Mouse (Mus musculus) T-cell, adult 2 months (primary cell): ENCODE data around the gene Ggt5.
A peak's percentile ranks its signal among the peaks of the same experiment; 100 is the strongest.

Source experiments
- DNase-seq: peaks from one replicate; pipeline ENCODE4 v3.0.0; 2022; ENCODE audit warnings: low spot score

Ggt5 gene

DNA sequence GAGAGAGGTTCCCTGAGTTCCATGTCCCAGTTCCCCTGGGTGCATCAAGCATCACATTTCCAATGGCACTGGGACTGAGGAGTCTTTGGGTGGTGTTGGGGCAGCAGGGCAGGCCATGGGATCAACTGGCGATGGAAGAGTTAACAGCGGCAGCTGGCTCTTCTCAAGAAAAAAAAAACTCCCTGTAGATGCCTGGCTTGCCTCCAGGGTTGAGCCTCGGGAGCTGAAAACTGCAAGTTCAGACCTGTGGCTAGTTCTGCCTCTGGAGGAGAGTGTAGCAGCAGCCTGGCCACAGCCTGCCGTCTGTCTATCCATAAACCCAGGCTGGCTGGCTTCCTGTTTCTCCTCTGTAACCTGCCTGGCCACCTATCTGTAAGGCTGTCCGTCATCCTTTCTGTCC, at the start of gene Ggt5:
Ggt5 (plus strand) TSS at position 212 of the 400 bp plus-strand sequence.
- DNase-seq: peak; percentile 13

DNA sequence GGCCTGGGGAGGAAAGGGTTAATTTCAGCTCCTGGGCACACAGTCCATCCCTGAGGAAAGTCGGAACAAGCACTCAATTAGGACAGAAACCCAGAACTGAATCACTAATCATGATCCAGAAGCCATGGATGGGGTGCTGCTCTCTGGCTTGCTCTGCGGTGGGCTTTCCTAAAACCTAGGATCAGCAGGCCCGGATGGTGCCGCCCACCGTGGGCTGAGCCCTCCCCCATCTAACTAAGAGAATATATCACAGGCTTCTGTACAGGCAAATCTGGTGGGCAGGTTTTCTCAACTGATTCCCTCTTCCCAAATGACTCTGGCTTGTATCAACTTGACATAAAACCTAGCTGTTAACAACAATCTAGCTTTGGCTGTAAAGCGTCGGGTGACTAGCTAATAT, 41.2 kb upstream of the Ggt5 start:
- DNase-seq: no peak

DNA sequence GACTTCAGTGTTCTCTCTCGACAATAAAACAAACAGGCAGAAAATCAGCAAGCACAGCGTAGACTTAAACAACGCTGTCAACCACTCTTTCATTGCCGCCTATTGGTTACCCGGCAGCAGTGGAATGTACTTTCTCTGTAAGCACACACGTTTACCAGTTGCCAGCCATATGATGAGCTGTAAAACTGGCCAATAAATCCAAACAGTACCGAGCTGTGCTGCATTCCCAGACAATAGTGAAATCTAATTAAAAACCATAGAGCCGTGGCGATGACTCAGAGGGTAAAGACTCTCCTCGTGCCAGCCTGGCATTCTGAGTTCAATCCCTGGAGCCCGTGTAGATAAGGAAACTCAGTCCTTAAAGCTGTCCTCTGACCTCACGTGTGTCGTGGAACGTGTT, 40.7 kb upstream of the Ggt5 start:
- DNase-seq: no peak

DNA sequence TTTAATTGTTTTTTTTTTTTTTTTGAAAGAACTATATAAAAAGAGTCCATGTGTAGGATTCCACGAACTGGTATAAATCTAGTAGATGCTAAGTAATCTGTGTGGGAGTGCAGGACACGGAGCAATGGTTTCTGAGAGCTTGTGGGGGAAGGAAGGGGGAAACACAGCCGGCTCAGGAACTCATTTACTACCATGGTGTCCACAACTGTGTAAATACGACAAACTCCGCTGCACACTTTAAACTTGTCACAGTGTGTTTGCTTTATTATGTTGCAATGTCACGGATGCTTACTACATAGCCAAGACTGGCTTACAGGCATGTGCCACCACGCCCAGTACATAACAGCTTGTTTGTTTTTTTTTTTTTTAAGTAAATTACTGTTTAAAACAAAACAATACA, 39.3 kb upstream of the Ggt5 start:
- DNase-seq: no peak

- DNase-seq: no peak
Measured at GRCm38 (mm10) chr10:75551175-75551574, 38.0 kb upstream of the Ggt5 start.

GRCm38 (mm10) chr10:75552106-75552505, 37.0 kb upstream of the Ggt5 start:
- no peak for DNase-seq

DNA sequence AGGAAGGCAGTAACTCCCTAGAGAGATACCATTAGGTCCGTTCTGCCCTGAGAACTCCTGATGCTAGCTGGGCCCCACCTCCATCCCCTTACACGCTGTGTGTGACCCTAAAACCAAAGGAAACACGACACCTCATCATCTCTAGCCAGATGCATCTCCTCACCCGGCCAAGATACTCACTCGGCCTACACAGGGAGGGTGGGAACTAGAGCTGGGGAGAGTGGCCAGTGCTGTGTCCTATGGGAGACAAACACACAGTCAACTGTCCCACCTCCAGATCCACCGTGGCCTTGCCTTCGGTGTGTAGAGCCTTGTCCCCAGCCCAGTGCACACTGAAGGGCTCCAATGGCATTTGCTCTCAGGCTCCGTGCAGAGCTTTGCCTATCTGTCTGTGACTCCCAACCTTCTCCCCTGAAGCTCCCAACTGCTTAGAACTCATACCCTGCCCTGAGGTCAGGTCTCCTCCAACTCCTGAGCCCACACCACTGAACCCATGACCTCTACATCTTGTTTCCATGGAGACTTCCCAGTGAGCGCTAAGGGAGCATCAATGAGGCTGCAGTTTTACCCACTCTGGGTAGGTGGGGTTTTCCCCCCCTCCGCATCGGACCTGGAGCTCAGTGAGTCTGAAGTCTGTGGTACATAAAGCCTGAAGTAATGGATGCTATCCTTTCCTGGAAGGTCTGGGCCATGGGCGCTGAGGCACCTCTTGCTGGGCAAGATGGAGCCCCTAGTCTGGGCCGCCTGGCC, 36.3 kb upstream of the Ggt5 start:
- no peak for DNase-seq

GRCm38 (mm10) chr10:75554090-75554489, 35.0 kb upstream of the Ggt5 start:
- DNase-seq: no peak

DNA sequence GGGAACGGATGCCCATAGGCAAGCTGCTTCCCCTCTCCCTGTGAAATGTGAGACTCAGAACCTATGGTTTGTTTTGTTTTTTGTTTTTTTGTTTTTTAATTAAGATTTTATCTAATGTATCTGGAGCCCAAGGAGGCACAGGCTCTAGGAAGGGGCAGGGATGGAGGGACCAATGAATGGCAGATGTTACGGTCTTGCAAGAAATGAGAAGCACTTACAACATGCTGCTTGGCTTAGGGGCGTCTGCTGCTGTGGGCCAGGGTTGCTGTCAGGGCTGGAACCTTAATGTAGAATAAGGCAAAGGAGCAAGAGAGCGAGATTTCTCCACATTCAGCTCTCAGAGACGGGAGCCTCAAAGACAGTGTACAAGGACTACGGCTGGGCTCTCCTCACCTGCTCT, 33.6 kb upstream of the Ggt5 start:
- no peak for DNase-seq

DNA sequence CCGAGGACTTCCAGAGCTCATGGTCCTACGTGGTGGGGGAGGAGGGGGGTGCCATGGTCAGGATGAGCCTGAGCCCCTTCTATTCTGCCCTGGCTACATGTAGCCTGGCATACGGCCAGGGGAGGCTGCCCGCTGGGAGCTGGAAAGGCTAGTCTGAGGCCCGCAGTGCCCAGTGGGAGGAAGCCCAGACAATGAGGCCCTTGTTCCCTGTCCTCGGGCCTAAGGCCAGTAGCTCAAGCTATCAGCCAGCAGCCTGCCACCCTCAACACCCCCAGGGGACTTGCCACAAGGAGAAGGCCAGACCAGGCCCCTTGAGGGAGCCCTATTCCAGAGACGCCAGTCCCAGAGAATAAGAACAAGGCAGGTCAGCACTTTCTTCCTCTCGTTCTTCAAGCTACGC, 33.1 kb upstream of the Ggt5 start:
- no peak for DNase-seq

DNA sequence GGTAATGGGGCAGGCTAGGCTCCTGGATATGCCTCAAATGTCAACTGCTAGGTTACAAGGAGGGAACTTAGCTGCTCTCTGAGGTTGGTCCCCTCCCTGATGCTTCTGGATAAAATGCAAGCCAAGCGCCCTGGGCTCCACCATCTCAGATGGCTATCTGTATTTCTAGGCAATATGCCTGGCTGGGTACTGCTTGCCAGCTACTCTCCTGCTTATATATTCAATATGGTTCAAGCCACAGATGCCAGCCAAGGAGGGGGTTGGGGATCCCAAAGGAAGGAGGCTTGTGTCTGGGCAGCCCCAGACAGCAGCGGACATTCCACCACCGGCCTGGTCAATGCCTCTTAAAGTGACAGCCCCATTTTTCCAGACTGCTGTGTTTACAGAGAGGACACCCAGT, 30.6 kb upstream of the Ggt5 start:
- no peak for DNase-seq

DNA sequence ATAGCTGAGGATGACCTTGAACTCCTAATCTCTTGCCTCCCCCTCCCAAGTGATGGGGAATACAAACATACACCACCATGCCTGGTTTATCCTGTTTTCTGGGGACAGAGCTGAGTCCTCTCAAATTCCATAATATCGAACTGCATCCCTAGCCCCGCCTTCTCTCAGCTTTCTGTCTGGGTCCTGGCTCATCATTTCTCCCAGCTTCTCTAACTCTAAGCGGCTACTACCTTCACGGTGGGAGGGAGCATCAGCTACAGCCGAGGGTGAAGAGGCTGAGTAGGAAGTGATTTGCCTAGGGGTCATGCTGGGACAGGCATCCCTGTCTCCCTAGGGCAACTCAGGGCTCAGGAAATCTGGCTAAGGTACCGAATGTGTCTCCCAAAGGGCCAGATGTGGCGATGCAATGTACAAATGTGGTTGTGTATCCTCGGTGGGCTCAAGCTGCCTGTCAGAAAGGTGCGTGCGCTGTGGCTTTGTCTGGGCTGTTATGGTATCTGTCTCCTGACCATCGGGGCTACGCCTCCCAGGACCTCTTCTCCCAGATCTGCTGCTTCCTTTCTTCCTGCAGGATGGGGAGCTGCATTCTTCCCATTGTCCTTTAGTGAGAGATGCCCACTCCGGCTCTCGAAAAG, 30.0 kb upstream of the Ggt5 start:
- DNase-seq: no peak

GRCm38 (mm10) chr10:75559676-75560548, 29.2 kb upstream of the Ggt5 start, which contains the start of gene Lrrc75b:
Gene Lrrc75b (minus strand): TSS chr10:75560330.
- peak; percentile 34 for DNase-seq

- no peak for DNase-seq
Measured at GRCm38 (mm10) chr10:75560549-75560899, 28.6 kb upstream of the Ggt5 start.

- no peak for DNase-seq
Measured at GRCm38 (mm10) chr10:75561071-75561654, 28.0 kb upstream of the Ggt5 start, which contains the start of gene Ggt1. Gene Ggt1 (plus strand): TSS chr10:75561604.

DNA sequence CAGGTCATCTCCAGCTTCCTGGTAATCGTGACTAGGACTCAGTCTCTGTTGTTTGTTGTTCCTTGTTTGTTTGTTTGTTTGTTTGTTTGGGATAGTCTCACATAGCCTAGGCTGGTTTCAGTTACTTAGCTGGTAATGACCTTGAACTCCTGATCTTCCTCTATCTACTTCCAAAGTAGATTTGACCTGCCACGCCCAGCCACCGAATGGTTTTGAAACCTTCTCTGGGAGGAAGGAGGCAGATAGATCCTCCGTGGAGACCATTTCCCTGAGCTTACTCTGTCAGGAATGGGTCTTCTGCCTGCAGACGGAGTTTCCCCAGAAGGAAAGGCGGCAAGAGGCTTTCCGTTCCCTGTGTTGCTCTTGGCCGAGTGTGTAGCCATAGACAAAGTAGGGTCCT, 26.5 kb upstream of the Ggt5 start:
- DNase-seq: no peak

GRCm38 (mm10) chr10:75564687-75565265, 24.4 kb upstream of the Ggt5 start:
- no peak for DNase-seq

DNA sequence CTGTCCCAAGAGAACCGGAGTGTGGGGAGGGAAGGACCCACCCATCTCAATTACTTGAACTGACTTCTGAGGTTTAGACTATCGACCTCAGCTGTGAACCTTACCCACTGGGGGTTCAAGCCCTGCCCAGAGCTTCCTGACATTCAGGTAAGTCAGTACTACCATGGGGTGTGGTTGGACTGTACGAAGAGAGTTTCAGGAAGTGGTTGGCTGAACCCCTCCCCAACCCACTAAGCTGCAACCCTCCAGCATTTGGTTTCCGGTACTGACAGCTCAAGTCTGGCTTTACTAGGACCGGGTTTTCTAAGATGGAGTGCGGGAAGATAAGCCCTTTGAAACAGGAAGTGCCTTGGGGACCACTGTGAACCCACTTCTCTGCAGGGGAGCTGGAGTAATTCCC, 23.7 kb upstream of the Ggt5 start:
- peak; percentile 88 for DNase-seq

- no peak for DNase-seq
Measured at GRCm38 (mm10) chr10:75565906-75566305, 23.2 kb upstream of the Ggt5 start.

DNA sequence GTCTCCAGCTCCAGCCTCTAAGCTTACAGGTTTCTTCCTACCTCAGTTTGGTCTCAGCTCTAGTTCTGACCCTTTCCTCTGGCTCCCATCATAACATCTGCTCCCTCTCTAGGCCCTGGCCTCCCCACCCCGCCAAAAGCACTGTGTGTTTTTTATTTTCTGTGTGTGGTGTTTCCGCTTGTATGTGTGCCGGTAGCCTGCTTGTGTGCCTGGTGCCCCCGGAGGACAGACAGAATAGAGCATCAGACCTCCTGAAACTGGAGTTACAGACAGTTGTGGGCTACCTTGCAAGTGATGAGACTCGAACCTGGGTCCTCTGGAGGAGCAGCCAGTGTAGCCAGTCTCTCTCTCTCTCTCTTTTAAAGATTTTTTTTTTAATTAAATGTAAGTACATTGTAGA, 22.8 kb upstream of the Ggt5 start:
- DNase-seq: peak; percentile 44

- peak; percentile 24 for DNase-seq
Measured at GRCm38 (mm10) chr10:75566765-75567164, 22.4 kb upstream of the Ggt5 start.

DNA sequence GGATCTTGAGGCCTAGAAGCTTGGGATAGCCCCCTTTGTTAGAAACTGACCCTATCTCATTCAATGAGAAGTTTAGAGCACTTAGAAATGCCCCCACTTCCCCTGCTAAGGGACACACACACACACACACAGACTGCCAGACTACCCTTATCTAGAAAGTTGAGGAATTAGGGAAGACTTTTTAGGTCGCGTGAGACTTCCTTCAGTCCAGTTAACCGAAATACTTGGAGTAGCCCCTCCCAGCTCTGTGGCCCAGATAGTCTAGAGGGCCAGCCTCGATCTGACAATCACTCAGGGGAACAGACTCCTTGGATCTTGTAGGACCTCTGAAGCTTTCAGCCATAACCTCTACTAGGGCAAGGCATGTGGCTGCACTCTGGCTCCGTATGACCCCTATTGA, 21.1 kb upstream of the Ggt5 start:
- DNase-seq: no peak
